Mouse (Mus musculus) central nervous system, embryonic 11.5 days (tissue): ENCODE results near the gene Gm10153. TPM values are rescaled to one million over a fixed set of nuclear protein-coding genes. Genes with fewer than 3 reads are reported as not detected.

Experiments used
- polyA plus RNA-seq: library from polyadenylated mRNA; depleted of rRNA; stranded (reverse); fragments of >200 nt; gene quantifications from 2 replicates; pipeline ENCODE4 v1.2.3, GENCODE M21; 2012; rRNA removed

Gene Gm10153
- polyA plus RNA-seq, result not detected in 2 replicates

GRCm38 (mm10) chr7:142190289-142190688, at the start of gene Gm10153:
TSS of gene Gm10153 (minus strand) at chr7:142190389.

GRCm38 (mm10) chr7:142229871-142230270, 39.7 kb upstream of the Gm10153 start, which contains the start of gene Krtap5-5:
TSS of gene Krtap5-5 (minus strand) at chr7:142229971.

GRCm38 (mm10) chr7:142211559-142211958, 21.4 kb upstream of the Gm10153 start, which contains the start of gene Gm7579:
TSS of gene Gm7579 (plus strand) at chr7:142211859.

GRCm38 (mm10) chr7:142201064-142201463, 10.9 kb upstream of the Gm10153 start, which contains the start of gene Krtap5-3:
TSS of gene Krtap5-3 (plus strand) at chr7:142201364.

GRCm38 (mm10) chr7:142175905-142176304, 14.3 kb downstream of the Gm10153 start, which contains the start of gene Krtap5-2:
TSS of gene Krtap5-2 (minus strand) at chr7:142176005.

GRCm38 (mm10) chr7:142165639-142166038, 24.6 kb downstream of the Gm10153 start, which contains the start of gene Gm4553:
TSS of gene Gm4553 (minus strand) at chr7:142165739.

GRCm38 (mm10) chr7:142157013-142157412, 33.2 kb downstream of the Gm10153 start, which contains the start of gene Gm29735:
TSS of gene Gm29735 (minus strand) at chr7:142157113.

GRCm38 (mm10) chr7:142144507-142144906, 45.7 kb downstream of the Gm10153 start, which contains the start of gene Gm45337:
TSS of gene Gm45337 (minus strand) at chr7:142144607.

Other genes with a start within 250 kb of the Gm10153 start
- gene Brsk2, start 240.6 kb downstream of the Gm10153 start, polyA plus RNA-seq, result 58.5 and 70.7 TPM in 2 replicates
- gene Mob2, start 129.3 kb downstream of the Gm10153 start, polyA plus RNA-seq, result 42.3 and 43.3 TPM in 2 replicates
- 17.3 and 17.4 TPM in 2 replicates for gene Dusp8, start 94.5 kb downstream of the Gm10153 start, polyA plus RNA-seq
- gene Gm45618, start 69.7 kb downstream of the Gm10153 start, polyA plus RNA-seq, result not detected in 2 replicates
- gene Gm39115, start 54.4 kb downstream of the Gm10153 start, polyA plus RNA-seq, result not detected in 2 replicates
- gene Gm45337, start 45.8 kb downstream of the Gm10153 start, polyA plus RNA-seq, result not detected in 2 replicates
- gene Gm29735, start 33.3 kb downstream of the Gm10153 start, polyA plus RNA-seq, result not detected in 2 replicates
- not detected in 2 replicates for gene Gm4553, start 24.6 kb downstream of the Gm10153 start, polyA plus RNA-seq
- gene Krtap5-2, start 14.4 kb downstream of the Gm10153 start, polyA plus RNA-seq, result not detected in 2 replicates
- gene Krtap5-3, start 11.0 kb upstream of the Gm10153 start, polyA plus RNA-seq, result not detected in 2 replicates
- not detected in 2 replicates for gene Gm7579, start 21.5 kb upstream of the Gm10153 start, polyA plus RNA-seq
- not detected in 2 replicates for gene Krtap5-5, start 39.6 kb upstream of the Gm10153 start, polyA plus RNA-seq
- gene Gm40460, start 50.7 kb upstream of the Gm10153 start, polyA plus RNA-seq, result not detected in 2 replicates
- gene Gm2431, start 68.0 kb upstream of the Gm10153 start, polyA plus RNA-seq, result not detected in 2 replicates
- not detected in 2 replicates for gene Gm4559, start 84.0 kb upstream of the Gm10153 start, polyA plus RNA-seq
- gene Krtap5-1, start 106.7 kb upstream of the Gm10153 start, polyA plus RNA-seq, result not detected in 2 replicates
- not detected in 2 replicates for gene Krtap5-4, start 113.2 kb upstream of the Gm10153 start, polyA plus RNA-seq
- 0.32 and 0.62 TPM in 2 replicates for gene Ifitm10, start 183.4 kb upstream of the Gm10153 start, polyA plus RNA-seq
- gene Gm49369, start 192.3 kb upstream of the Gm10153 start, polyA plus RNA-seq, result 42.8 TPM in 1 of 2 replicates, not detected in the other
- 73.0 and 126 TPM in 2 replicates for gene Ctsd, start 197.6 kb upstream of the Gm10153 start, polyA plus RNA-seq
- gene Syt8, start 244.5 kb upstream of the Gm10153 start, polyA plus RNA-seq, result 0.34 and 0.88 TPM in 2 replicates